Mouse (Mus musculus) embryo, embryonic 10.5 days (tissue): ENCODE measurements around the gene Pou6f2.

Source experiments
- DNase-seq: peaks from one replicate; pipeline ENCODE4 v3.0.0-alpha.2; 2015; ENCODE audit warnings: low spot score

Gene Pou6f2

DNA sequence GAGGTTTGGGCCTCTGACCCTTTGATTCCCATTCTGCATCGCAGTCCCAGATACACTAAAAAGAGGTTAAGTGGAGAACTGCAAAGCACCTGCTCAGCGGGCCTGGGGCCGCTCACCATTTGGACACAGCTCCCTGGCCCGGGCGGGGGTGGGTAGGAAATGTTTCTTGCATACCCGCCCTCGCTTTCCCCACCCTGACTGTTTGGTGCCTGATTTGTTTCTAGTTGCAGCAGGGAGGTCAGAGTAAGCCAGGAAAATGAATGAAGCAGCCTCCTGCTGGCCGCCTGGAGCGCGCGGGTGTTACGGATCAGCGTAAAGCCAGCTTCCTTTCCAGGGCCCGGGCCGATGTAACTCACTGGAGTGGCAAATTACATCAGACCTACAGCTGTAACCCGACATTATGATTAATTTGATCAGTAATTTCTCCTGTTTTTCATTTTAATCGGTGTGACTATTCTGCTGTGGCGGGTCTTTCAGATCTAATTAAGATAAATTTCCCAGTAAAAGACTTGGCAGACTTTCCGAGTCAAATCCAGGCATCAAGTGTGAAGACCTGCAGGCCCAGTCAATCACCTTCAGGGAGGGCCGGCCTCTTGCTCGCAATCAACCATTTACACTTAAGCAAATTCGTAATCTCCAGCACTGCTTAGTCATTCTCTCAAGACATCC, 178.8 kb downstream of the Pou6f2 start:
- peak; percentile 73 for DNase-seq

DNA sequence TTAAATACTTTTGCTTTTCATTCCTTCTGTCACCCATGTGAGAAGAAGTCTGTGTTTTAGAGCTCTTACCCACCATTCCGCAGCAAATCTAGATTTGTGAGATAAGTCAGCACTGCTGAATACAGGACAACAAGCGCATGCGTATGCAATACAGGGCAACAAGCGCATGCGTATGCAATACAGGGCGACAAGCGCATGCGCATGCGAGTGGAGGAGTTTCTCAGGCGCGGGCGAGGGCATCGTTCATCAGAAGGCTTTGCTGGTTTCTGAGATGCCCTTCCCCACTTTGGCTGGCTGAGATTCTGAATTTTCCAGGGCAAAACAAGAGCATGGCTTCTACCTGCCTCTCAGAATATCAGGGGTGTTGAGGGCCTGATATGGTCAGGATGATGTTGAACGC, 186.2 kb downstream of the Pou6f2 start:
- no peak for DNase-seq

- DNase-seq, result peak; percentile 54
Observed at GRCm38 (mm10) chr13:18204476-18205250, 192.8 kb downstream of the Pou6f2 start.

DNA sequence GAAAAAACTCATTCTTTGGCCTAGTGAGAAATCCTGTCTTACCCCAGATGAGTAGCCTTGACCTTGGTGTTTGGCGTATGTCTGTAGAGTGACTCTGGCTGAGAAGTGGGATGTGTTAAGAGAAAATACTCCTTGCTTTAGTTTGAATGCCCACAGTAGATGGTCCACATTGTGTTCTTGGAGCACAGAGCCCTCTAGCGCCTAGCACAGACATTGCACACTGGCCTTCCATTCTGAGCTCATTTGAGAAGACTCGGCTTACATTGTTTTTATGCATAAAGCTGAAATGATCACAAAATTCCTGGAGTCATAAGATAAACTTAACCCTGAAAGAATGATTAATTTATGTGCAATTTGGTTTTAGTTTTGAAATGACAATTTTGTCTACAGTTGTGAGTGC, 223.5 kb downstream of the Pou6f2 start:
- DNase-seq, result peak; percentile 76

DNA sequence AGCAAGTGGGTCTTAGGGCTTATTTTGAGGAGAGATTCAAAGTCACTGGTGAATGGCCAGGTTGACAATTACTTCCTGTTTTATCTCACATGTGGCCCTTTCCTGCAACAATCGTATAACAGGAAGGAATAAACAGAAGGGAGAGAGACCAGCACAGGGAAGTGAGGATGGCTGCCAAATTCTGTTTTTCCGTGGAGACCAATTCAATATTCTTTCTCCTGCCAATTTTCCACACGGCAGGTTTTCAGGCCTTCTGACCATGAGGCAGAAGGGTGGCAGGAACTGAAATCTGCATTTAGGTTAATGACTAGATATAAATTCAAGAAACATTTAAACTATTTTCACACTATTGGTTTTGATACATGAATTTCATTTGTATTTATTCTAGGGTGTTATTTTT, 224.5 kb downstream of the Pou6f2 start:
- DNase-seq, result no peak

DNA sequence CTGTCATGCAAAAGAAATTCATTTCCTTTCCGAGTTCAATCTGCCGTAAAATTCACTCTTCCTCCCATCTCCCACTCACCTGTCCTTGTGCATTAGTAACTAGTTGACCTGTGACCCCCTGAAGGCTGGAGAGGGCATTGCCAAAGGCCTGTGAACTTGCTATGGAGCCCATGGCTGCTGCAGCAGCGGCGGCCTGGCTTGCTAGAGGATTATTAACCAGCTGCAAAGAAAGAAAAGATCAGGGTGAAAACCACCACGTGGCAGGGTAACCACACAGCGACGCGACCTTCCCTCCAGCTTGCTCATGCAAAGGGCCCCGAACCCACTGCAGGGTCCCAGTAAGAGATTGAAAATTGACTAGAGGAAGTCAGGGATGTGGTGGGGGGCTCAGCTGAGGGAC, 225.2 kb downstream of the Pou6f2 start:
- DNase-seq, result no peak

DNA sequence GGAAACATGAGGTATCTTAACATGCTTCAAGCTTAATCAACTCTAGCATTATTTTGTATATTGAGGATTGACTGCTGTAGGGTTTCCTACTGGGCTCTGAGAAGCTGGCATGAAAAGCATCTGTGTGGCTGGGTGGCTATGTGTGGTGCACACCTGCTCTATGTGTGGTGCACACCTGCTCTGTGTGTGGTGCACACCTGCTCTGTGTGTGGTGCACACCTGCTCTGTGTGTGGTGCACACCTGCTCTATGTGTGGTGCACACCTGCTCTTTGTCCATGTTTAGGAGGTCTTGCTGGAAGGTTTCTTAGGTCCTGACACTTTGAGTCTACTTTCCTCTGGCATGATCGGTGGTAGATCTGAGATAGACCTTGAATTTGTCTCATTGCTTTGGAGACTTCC, 233.3 kb downstream of the Pou6f2 start:
- no peak for DNase-seq

DNA sequence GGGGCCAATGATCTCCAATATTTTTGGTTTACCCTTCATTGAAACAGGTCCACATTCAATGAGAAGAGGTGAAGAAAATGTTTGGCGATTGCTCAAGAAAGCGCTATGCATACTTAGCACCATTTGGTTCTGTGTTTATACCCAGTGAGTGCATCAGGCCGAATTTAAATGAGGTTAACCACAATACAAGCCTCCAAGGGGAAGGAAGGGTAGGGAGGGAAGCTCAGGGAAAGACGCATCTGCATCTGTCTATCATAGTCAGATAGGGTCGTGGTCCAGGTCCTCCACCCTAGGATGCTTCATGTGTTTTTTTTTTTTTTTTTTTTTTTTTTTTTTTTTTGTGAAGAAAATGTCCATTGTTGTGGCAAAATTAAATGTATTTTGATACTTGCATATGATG, 236.9 kb downstream of the Pou6f2 start:
- DNase-seq, result no peak

DNA sequence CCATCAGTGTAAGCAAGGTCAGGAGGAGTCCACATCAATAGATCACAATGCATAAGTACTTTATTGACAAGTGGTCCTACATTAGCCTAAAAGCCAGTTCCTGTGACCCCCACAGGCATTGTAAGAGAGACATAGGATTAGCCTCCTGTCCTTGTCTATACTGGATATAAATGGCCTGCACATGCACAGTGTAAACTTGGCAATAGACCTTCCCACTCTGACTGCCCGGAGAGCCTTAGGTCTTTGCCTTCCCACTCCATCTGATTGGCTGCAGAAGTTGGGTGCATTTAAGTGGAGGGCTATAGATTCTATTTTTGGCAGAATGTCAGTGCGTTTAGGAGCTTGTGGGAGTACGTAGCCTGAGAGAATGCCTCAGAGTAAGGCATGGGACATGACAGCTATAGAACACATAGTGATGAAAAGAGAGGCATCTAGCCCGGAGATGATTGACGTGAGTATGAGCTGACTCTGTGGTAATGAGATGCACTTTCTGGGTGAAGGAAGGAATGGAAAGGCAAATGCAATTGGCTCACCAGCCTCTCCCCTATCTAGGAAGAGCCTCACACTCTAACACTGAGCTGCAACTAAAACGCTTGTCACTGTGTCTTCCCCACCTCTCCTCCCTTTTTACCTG, 243.4 kb downstream of the Pou6f2 start:
- DNase-seq, result no peak

DNA sequence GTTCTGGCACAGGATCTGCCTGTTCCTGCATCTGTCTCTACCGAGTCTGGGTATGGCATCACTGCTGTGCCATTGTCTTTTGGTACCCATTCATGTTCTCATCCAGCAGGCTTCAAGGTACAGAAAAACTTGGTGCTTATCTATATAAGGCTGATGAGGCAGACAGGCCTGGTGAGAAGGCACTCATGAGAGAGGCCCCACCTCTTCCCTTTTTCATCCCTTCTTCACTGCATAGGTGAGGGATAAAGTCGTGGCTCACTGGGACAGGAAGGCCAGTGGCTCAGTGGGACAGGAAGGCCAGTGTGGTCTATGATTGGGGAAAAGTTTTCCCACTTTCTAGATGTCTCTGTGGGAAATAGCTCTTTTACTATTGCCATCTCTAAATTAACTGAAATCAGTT, 263.8 kb downstream of the Pou6f2 start:
- DNase-seq, result no peak

DNA sequence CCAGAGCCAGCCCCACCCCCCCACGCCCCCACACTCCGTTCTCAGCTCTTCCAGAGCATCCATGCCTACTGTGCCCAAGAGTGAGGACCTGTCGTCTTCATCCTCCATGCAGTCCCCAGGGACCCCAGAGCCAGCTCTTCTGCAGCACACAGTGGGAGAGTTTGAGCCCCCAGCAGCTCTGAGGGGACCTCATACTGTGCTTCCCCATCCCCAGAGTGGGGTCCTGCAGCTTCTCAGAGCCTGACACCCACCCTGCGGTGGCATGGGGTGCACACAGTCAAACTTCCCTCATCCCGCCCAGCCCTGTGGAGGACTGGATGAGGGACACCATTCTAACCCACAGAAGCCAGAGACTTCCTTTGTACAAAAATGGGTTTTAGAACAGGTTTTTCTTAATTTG, 264.3 kb downstream of the Pou6f2 start:
- DNase-seq, result no peak

- no peak for DNase-seq
Observed at GRCm38 (mm10) chr13:18131324-18131723, 266.2 kb downstream of the Pou6f2 start.

GRCm38 (mm10) chr13:18129697-18130096, 267.8 kb downstream of the Pou6f2 start:
- no peak for DNase-seq

DNA sequence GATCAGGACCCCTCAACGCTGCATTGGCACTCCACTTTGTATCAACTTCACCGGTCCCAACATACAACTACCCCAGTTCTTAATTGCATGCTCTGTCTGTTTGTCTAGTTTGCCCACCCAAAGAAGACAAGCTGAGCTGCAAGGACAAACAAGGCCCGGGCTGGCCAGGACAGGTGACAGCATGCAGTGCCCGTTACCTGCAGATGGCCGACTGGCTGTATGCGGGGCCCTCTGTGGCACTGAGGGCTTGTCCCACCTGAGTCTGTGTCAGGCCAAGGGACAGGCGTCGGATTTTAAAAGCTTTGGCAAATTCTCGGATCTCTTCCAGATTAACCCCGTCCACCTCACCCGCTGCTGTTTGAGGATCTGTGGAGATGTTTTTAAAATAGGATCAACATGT, 268.7 kb downstream of the Pou6f2 start:
- DNase-seq, result no peak

GRCm38 (mm10) chr13:18128053-18128452, 269.4 kb downstream of the Pou6f2 start:
- no peak for DNase-seq

DNA sequence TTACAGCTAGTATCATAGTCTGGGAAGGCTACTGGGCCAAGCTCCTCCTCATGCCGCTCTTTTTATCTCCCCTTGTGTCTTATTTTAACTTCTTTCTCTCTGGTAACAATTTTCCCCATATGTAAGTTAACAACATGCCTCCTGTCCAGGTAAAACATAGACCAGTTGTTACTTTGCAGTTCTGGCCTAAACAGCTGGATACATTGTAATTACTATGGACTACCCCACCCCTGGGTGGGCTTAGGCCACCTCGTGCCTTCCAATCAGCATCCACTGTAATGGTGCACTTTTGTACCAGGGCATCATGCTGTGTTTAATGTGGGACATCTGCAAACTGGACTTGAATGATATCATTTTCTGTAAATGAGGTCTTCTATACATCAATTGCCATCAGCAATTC, 271.4 kb downstream of the Pou6f2 start:
- DNase-seq, result no peak

DNA sequence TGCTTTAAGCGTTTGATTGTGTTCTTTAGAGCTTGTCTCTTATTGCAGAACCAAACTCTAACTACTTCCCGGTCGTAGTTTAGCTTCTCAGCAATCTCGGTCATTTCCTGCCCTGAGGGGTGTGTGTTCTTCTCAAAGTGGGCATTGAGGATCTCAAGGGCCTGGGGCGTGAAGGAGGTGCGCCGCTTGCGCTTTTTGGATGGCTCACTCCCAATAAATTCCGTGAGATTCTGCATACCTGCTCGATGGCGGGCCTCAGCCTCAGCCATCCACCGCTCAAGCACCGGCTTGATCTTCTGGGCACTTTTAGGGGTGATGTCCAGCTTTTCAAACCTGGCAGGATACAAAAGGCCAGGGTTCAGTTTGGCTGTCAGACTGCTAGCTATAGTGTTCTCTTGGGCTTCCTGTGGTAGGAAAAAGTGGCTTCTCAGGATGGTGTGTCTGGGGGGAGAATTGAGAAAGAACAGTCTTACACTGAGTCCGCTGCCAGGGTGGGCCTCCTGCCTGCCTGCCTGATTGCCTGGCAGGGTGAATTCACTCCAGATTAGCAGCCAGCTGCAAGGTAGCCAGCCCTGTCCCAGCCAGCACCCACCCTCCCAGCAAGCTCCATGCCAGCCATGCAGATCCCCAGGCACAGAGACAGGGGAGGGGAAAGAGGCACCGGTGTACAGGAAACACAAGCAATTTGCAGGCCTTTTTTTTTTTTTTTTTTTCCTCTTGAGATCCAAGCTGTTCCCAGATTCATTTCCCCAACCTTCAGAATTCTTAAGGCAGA, 272.1 kb downstream of the Pou6f2 start:
- DNase-seq, result no peak

DNA sequence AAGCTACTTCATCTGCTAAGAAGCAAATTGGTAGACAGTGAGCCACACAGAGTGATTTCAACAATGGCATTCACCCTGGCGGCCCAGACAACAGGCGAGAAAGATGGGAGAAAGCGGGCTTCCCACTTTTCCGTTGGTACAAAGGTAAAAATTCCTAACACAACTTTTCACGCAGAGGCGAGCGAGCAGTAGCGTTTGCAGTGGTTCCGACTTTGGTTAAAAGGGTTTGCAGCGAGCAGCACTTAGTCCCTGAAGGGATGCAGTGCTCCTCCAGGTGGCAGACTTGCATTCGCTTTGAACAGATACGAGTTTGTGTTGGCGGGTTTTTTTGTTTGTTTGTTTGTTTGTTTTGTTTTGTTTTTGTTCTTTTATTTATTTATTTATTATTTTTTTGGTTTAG, 273.1 kb downstream of the Pou6f2 start:
- DNase-seq, result peak; percentile 78

DNA sequence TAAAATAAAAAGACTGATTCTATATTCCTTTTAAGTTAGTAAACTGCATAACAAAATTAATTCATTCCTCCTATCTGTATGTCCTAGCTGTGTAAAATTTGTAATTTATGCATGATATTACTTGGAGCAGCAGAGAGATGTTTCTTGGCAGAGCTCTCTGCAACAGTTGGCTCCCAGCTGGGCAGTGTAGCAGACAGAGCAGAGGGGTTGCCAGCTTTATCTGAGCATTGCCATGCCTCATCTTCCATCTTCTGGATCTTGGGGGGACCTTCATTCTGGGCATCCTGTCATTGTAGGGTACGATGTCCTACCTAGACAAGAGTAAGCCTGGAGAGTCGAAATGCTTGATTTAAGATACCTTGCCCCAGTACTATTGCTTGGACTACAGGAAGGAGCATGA, 277.1 kb downstream of the Pou6f2 start:
- DNase-seq, result no peak

GRCm38 (mm10) chr13:18081443-18082119, 315.9 kb downstream of the Pou6f2 start:
- DNase-seq, result no peak
